Mouse (Mus musculus) myocyte (in vitro differentiated cells): ENCODE measurements around the gene S1pr5.

Experiments
- CEBPB ChIP-seq: IDR thresholded peaks from 2 replicates; pipeline ENCODE4 v1.6.1; 2011; ENCODE audit warnings: mild to moderate bottlenecking, moderate library complexity; ENCODE audit not compliant: poor library complexity, insufficient read depth, severe bottlenecking
- E2F4 ChIP-seq: IDR thresholded peaks from one replicate; pipeline ENCODE4 v1.6.1; 2011; ENCODE audit warnings: mild to moderate bottlenecking, control low read depth, moderate library complexity; ENCODE audit not compliant: insufficient read depth
- MAX ChIP-seq: IDR thresholded peaks from one replicate; pipeline ENCODE4 v1.6.1; 2011; ENCODE audit warnings: low read depth, mild to moderate bottlenecking, control low read depth
- MYOD1 ChIP-seq, 3 experiments: IDR thresholded peaks; one replicate each; pipeline ENCODE4 v1.6.1; 2011; ENCODE audit warnings: control low read depth in 2 of 3, low read depth in 2 of 3, mild to moderate bottlenecking in 2 of 3, moderate library complexity in 1 of 3; ENCODE audit not compliant: insufficient read length in 2 of 3, control insufficient read depth in 1 of 3
- MYOG ChIP-seq, 3 experiments: IDR thresholded peaks; one replicate each; pipeline ENCODE4 v1.6.1; 2011; ENCODE audit warnings: control low read depth in 2 of 3, low read depth in 2 of 3, mild to moderate bottlenecking in 2 of 3; ENCODE audit not compliant: insufficient read length in 2 of 3, control insufficient read depth in 1 of 3, insufficient read depth in 1 of 3
- POLR2A ChIP-seq: IDR thresholded peaks from one replicate; pipeline ENCODE4 v1.6.1; 2011; ENCODE audit warnings: low read depth, mild to moderate bottlenecking, control low read depth, moderate library complexity; ENCODE audit not compliant: insufficient read length
- POLR2AphosphoS2 ChIP-seq: IDR thresholded peaks from one replicate; pipeline ENCODE4 v1.6.1; 2011; ENCODE audit warnings: low read depth, control low read depth; ENCODE audit not compliant: insufficient read length
- TCF12 ChIP-seq: IDR thresholded peaks from one replicate; pipeline ENCODE4 v1.6.1; 2011; ENCODE audit warnings: mild to moderate bottlenecking, control low read depth; ENCODE audit not compliant: poor library complexity, insufficient read depth, severe bottlenecking
- USF1 ChIP-seq: IDR thresholded peaks from one replicate; pipeline ENCODE4 v1.6.1; 2011; ENCODE audit warnings: low read depth, mild to moderate bottlenecking, control low read depth, moderate library complexity

GRCm38 (mm10) chr9:21238004-21238732, 10.1 kb downstream of the S1pr5 start:
- TF ChIP-seq POLR2A (no peak), POLR2AphosphoS2 (no peak), MYOD1 (IDR thresholded peaks at IDR 0.05; ENCODE audit: control insufficient read depth in 1 of 3, insufficient read length in 2 of 3, low read depth in 2 of 3) (no peak), E2F4 (no peak), USF1 (no peak), CEBPB (no peak), TCF12 (no peak), MYOG (IDR thresholded peaks at IDR 0.05; ENCODE audit: control insufficient read depth in 1 of 3, insufficient read depth in 1 of 3, insufficient read length in 2 of 3, low read depth in 2 of 3) (no peak), MAX (no peak)
